Mouse (Mus musculus) ovary, postnatal 10 days (tissue): ENCODE measurements at regions not wholly inside any gene's neighbourhood (a gene's known extent, or its start where the extent isn't known, plus 50 kb on each side); places are given as distances from the start of the nearest gene placed in this dataset.

ENCODE experiments used
- DNase-seq: peaks from one replicate; pipeline ENCODE4 v3.0.0; 2022; ENCODE audit warnings: low spot score

- no peak for DNase-seq
These were observed 545.2 kb upstream of the Adamts9 start for GRCm38 (mm10) chr6:93488441-93488955.

GRCm38 (mm10) chr6:93478521-93478920, 535.2 kb upstream of the Adamts9 start:
- DNase-seq = no peak

- DNase-seq = no peak
These were observed 531.7 kb upstream of the Adamts9 start for GRCm38 (mm10) chr6:93474981-93475380.

GRCm38 (mm10) chr6:93467867-93468266, 524.6 kb upstream of the Adamts9 start:
- DNase-seq = no peak

- DNase-seq = no peak
These were observed 519.6 kb upstream of the Adamts9 start for GRCm38 (mm10) chr6:93462861-93463260.

- no peak for DNase-seq
These were observed 518.1 kb upstream of the Adamts9 start for GRCm38 (mm10) chr6:93461374-93461773.

- DNase-seq = no peak
These were observed 514.3 kb upstream of the Adamts9 start for GRCm38 (mm10) chr6:93457613-93458012.

GRCm38 (mm10) chr6:93456383-93457033, 513.2 kb upstream of the Adamts9 start:
- DNase-seq = no peak

GRCm38 (mm10) chr6:93445568-93445967, 502.3 kb upstream of the Adamts9 start:
- DNase-seq = peak; percentile 32

GRCm38 (mm10) chr6:93445124-93445523, 501.8 kb upstream of the Adamts9 start:
- no peak for DNase-seq

- DNase-seq = no peak
These were observed 500.7 kb upstream of the Adamts9 start for GRCm38 (mm10) chr6:93443766-93444557.

- DNase-seq = no peak
These were observed 490.2 kb upstream of the Adamts9 start for GRCm38 (mm10) chr6:93433446-93433845.

- DNase-seq = no peak
These were observed 482.8 kb upstream of the Adamts9 start for GRCm38 (mm10) chr6:93426141-93426540.

GRCm38 (mm10) chr6:93422906-93423305, 479.6 kb upstream of the Adamts9 start:
- DNase-seq = no peak

- DNase-seq = no peak
These were observed 479.0 kb upstream of the Adamts9 start for GRCm38 (mm10) chr6:93422253-93422652.

GRCm38 (mm10) chr6:93417625-93418024, 474.3 kb upstream of the Adamts9 start:
- DNase-seq = no peak

- DNase-seq = no peak
These were observed 472.7 kb upstream of the Adamts9 start for GRCm38 (mm10) chr6:93416006-93416405.

- DNase-seq = no peak
These were observed 467.8 kb upstream of the Adamts9 start for GRCm38 (mm10) chr6:93411077-93411452.

- DNase-seq = no peak
These were observed 467.3 kb upstream of the Adamts9 start for GRCm38 (mm10) chr6:93410416-93411076.

GRCm38 (mm10) chr6:93398551-93398950, 455.3 kb upstream of the Adamts9 start:
- no peak for DNase-seq

GRCm38 (mm10) chr6:93397074-93397473, 453.8 kb upstream of the Adamts9 start:
- DNase-seq = no peak

GRCm38 (mm10) chr6:93395952-93396351, 452.7 kb upstream of the Adamts9 start:
- DNase-seq = no peak

GRCm38 (mm10) chr6:93395296-93395695, 452.0 kb upstream of the Adamts9 start:
- no peak for DNase-seq
